Mouse (Mus musculus) heart, postnatal 10 days (tissue): ENCODE results near the gene Hist1h4k. TPM values are rescaled to one million over a fixed set of nuclear protein-coding genes. Genes with fewer than 3 reads are reported as not detected.

ENCODE experiments used
- microRNA-seq, 2 experiments: library from miRNA; unstranded; fragments of <30 nt; microRNA quantifications; one replicate each; pipeline ENCODE4 v1.2.0; 2022
- total RNA-seq, 2 experiments: library from RNA; stranded (reverse); gene quantifications; 2 replicates each; pipeline ENCODE4 v1.2.3; 2021

Gene Hist1h4k
- total RNA-seq, 2 experiments from 2014 or later: 426 to 466 TPM

Small RNA genes lying within 50 kb of the gene (microRNA-seq; reads per million reads assigned to microRNA genes)
- gene Gm44346: 0 reads per million in 2 experiments
- 0 reads per million in 2 experiments for gene Gm44357
- 0 reads per million in 2 experiments for gene Gm44367
- gene Gm44454: 0 reads per million in 2 experiments

Other genes with a start within 250 kb of the Hist1h4k start
- gene Gm11273, start 249.1 kb downstream of the Hist1h4k start, total RNA-seq: 100 to 1,000 TPM; 216 to 225 TPM
- 10 to 100 TPM; 13.9 to 18.1 TPM for gene Zkscan8, start 219.4 kb downstream of the Hist1h4k start, total RNA-seq
- not detected for gene Olfr1366, start 207.7 kb downstream of the Hist1h4k start, total RNA-seq
- not detected for gene Olfr1535, start 190.6 kb downstream of the Hist1h4k start, total RNA-seq
- not detected for gene Olfr1364, start 168.7 kb downstream of the Hist1h4k start, total RNA-seq
- not detected for gene Olfr1362, start 136.5 kb downstream of the Hist1h4k start, total RNA-seq
- gene Olfr11, start 108.0 kb downstream of the Hist1h4k start, total RNA-seq: not detected
- not detected for gene Olfr1361, start 87.1 kb downstream of the Hist1h4k start, total RNA-seq
- gene Olfr1360, start 73.1 kb downstream of the Hist1h4k start, total RNA-seq: not detected
- not detected for gene Olfr1359, start 52.4 kb downstream of the Hist1h4k start, total RNA-seq
- gene Hist1h2bl, start 34.4 kb downstream of the Hist1h4k start, total RNA-seq: 100 to 1,000 TPM; 206 to 220 TPM
- gene Hist1h2ai, start 34.1 kb downstream of the Hist1h4k start, total RNA-seq: 100 to 1,000 TPM; 201 to 229 TPM
- gene Hist1h3h, start 32.8 kb downstream of the Hist1h4k start, total RNA-seq: 100 to 1,000 TPM; 284 to 332 TPM
- 10 to 100 TPM; 54.7 to 69.5 TPM for gene Hist1h2bm, start 28.5 kb downstream of the Hist1h4k start, total RNA-seq
- 10 to 100 TPM; 39.0 to 39.7 TPM for gene Hist1h4j, start 15.4 kb downstream of the Hist1h4k start, total RNA-seq
- 10 to 100 TPM; 79.2 to 89.4 TPM for gene Hist1h2ak, start 3.3 kb upstream of the Hist1h4k start, total RNA-seq
- 100 to 1,000 TPM in 1 of 2 experiments, 10 to 100 TPM in 1; 98.6 to 149 TPM for gene Hist1h2bn, start 3.6 kb upstream of the Hist1h4k start, total RNA-seq
- gene Hist1h1b, start 30.1 kb upstream of the Hist1h4k start, total RNA-seq: 100 to 1,000 TPM; 112 to 150 TPM
- 100 to 1,000 TPM; 213 to 223 TPM for gene Hist1h3i, start 32.9 kb upstream of the Hist1h4k start, total RNA-seq
- gene Hist1h2an, start 36.7 kb upstream of the Hist1h4k start, total RNA-seq: 10 to 100 TPM; 37.7 to 43.5 TPM
- 10 to 100 TPM; 80.8 to 84.7 TPM for gene Hist1h2bp, start 37.0 kb upstream of the Hist1h4k start, total RNA-seq
- 100 to 1,000 TPM; 177 to 197 TPM for gene Hist1h2bq, start 59.7 kb upstream of the Hist1h4k start, total RNA-seq
- not detected for gene Hist1h2ao, start 60.0 kb upstream of the Hist1h4k start, total RNA-seq
- 100 to 1,000 TPM; 322 to 356 TPM for gene Hist1h4m, start 61.2 kb upstream of the Hist1h4k start, total RNA-seq
- gene Hist1h4n, start 81.7 kb upstream of the Hist1h4k start, total RNA-seq: 10 to 100 TPM; 39.5 to 61.3 TPM
- gene Hist1h2ap, start 83.0 kb upstream of the Hist1h4k start, total RNA-seq: 100 to 1,000 TPM; 265 to 322 TPM
- 100 to 1,000 TPM; 181 to 198 TPM for gene Hist1h2br, start 83.2 kb upstream of the Hist1h4k start, total RNA-seq
- gene Zfp184, start 194.6 kb upstream of the Hist1h4k start, total RNA-seq: 1 to 10 TPM; 1.4 to 1.9 TPM
- not detected for gene Pom121l2, start 230.7 kb upstream of the Hist1h4k start, total RNA-seq